Mouse (Mus musculus) myocyte (in vitro differentiated cells): ENCODE measurements at regions not wholly inside any gene's neighbourhood (a gene's known extent, or its start where the extent isn't known, plus 50 kb on each side); places are given as distances from the start of the nearest gene placed in this dataset.

Experiments used
- E2F4 ChIP-seq: IDR thresholded peaks from one replicate; pipeline ENCODE4 v1.6.1; 2011; ENCODE audit warnings: mild to moderate bottlenecking, control low read depth, moderate library complexity; ENCODE audit not compliant: insufficient read depth
- MYOD1 ChIP-seq, 3 experiments: IDR thresholded peaks; one replicate each; pipeline ENCODE4 v1.6.1; 2011; ENCODE audit warnings: control low read depth in 2 of 3, low read depth in 2 of 3, mild to moderate bottlenecking in 2 of 3, moderate library complexity in 1 of 3; ENCODE audit not compliant: insufficient read length in 2 of 3, control insufficient read depth in 1 of 3
- POLR2A ChIP-seq: IDR thresholded peaks from one replicate; pipeline ENCODE4 v1.6.1; 2011; ENCODE audit warnings: low read depth, mild to moderate bottlenecking, control low read depth, moderate library complexity; ENCODE audit not compliant: insufficient read length
- REST ChIP-seq: IDR thresholded peaks from one replicate; pipeline ENCODE4 v1.6.1; 2011; ENCODE audit warnings: mild to moderate bottlenecking, control low read depth, moderate library complexity; ENCODE audit not compliant: insufficient read depth, insufficient read length

DNA sequence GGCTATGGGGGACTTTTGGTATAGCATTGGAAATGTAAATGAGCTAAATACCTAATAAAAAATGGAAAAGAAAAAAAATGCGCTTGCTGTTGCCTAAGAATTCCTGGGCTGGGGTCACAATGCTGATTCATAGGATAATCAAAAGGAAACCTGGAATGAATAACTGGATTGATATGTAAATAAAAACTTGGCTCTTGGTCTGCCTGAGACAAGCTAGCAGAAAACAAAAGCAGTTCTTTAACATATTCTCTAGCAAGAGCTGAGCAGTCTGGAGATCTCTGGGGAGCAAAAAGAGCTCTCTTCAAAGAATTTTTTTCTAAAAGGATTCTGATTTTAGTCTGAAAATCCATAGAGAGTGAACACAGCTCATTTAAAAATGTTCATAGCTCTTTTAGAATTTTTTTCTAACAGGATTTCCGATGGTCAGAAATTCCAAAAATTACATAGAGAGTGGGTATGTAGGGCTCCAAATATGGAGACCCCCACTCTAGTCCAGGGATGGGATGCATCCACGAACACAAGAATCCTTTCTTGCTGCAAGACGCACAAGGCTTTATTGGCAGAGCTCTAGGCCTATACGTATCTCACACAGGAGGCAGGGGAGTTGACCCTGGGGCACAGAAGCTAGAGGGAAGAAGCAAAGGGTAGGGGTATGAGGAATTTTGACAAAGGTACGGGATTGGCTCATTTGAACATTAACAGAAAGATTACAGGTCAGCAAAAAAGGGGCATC lies 572.7 kb downstream of the Cdh10 start:
- TF ChIP-seq REST: no peak
- no peak for TF ChIP-seq POLR2A
- TF ChIP-seq E2F4: no peak
- no peak for TF ChIP-seq MYOD1 (IDR thresholded peaks at IDR 0.05; ENCODE audit: control insufficient read depth in 1 of 3, insufficient read length in 2 of 3, low read depth in 2 of 3)
